Mouse (Mus musculus) ES-Bruce4 (cell line): ENCODE data around the gene Olfr813.
"Not testable (repeated sequence)": the region's sequence is repeated elsewhere in the genome, so short reads cannot be mapped to it uniquely, and the experiment has no call there.

Experiments used
- CTCF ChIP-seq: IDR thresholded peaks from one replicate; pipeline ENCODE4 v1.8.1; 2011; ENCODE audit warnings: low read depth, low read length
- EP300 ChIP-seq: IDR thresholded peaks from 2 replicates; pipeline ENCODE4 v1.6.1; 2011; ENCODE audit warnings: low read depth, low read length; ENCODE audit not compliant: insufficient read depth
- POLR2A ChIP-seq: IDR thresholded peaks from one replicate; pipeline ENCODE4 v1.8.1; 2011; ENCODE audit warnings: low read length; ENCODE audit not compliant: insufficient read depth

DNA sequence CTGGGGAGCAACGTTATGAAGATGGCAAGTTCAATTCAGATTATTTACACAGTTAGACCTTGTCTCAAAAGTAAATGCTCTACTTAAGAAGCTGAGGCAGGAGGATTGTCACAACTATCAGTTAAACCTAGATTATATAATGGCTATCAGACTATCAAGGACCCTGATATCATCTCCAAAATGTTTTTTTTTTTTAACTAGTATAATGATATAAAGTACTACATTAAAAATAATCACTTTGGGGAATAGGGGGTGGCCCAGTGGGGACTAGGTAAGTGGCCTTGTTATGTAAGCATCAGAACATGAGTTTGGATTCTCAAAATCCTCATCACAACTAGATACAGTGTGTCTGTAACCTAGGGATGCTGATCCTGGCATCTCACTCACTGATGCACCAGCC is 24.6 kb downstream of the Olfr813 start, which contains the start of gene Olfr814:
- TF ChIP-seq CTCF, EP300, POLR2A: not testable (repeated sequence)
